Mouse (Mus musculus) CH12.LX (cell line): ENCODE measurements around the gene Nkapd1. TPM values are rescaled to one million over a fixed set of nuclear protein-coding genes. Genes with fewer than 3 reads are reported as not detected.

Experiments used
- DNase-seq: peaks from one replicate; pipeline ENCODE4 v3.0.0-alpha.2; 2013; ENCODE audit errors: extremely low read depth
- H3K27ac ChIP-seq: 2 replicates; pipeline ENCODE4 v1.5.1; 2012; ENCODE audit warnings: low read depth, mild to moderate bottlenecking, control low read depth, moderate library complexity; ENCODE audit not compliant: insufficient read depth
- H3K27me3 ChIP-seq: replicated peaks from 2 replicates; pipeline ENCODE3; 2012; ENCODE audit warnings: inconsistent platforms
- H3K36me3 ChIP-seq, 2 experiments: replicated peaks in 1 of 2; 2 replicates each; pipeline versions ENCODE3 to v1.6.1; 2012; ENCODE audit warnings: inconsistent platforms in 1 of 2, low read length in 1 of 2, mild to moderate bottlenecking in 1 of 2, mixed read lengths in 1 of 2, moderate library complexity in 1 of 2; ENCODE audit not compliant: control insufficient read depth in 1 of 2, insufficient read depth in 1 of 2
- H3K4me1 ChIP-seq, 2 experiments: 2 replicates each; pipeline ENCODE4 v1.6.1; 2012; ENCODE audit warnings: inconsistent platforms in 1 of 2, moderate library complexity in 1 of 2; ENCODE audit not compliant: insufficient read depth in 2 of 2, control insufficient read depth in 1 of 2
- H3K4me2 ChIP-seq: 2 replicates; pipeline ENCODE4 v1.6.1; 2012; ENCODE audit warnings: low read depth, mild to moderate bottlenecking, control low read depth; ENCODE audit not compliant: poor library complexity, insufficient read depth, severe bottlenecking
- H3K4me3 ChIP-seq, 3 experiments: fragments of 150-350 bp in 1 of 3; sonication (generic) in 1 of 3; replicated peaks in 1 of 3; 2 replicates each; pipeline versions ENCODE3 to v1.5.1; 2011 to 2012; ENCODE audit warnings: low read depth in 2 of 3, low read length in 2 of 3, mild to moderate bottlenecking in 2 of 3, moderate library complexity in 2 of 3, control low read depth in 1 of 3, improper control_type of control experiment in 1 of 3, inconsistent platforms in 1 of 3, mixed read lengths in 1 of 3; ENCODE audit not compliant: poor library complexity in 1 of 3
- H3K79me2 ChIP-seq: replicated peaks from 2 replicates; pipeline ENCODE4 v1.6.1; 2012; ENCODE audit warnings: mild to moderate bottlenecking, moderate library complexity; ENCODE audit not compliant: control insufficient read depth, poor library complexity, insufficient read depth, severe bottlenecking; ENCODE audit errors: extremely low read depth
- H3K9ac ChIP-seq: 2 replicates; pipeline ENCODE4 v1.6.1; 2012; ENCODE audit warnings: low read depth, mild to moderate bottlenecking, control low read depth, moderate library complexity; ENCODE audit not compliant: insufficient read depth
- H3K9me3 ChIP-seq: replicated peaks from 2 replicates; pipeline ENCODE3; 2012; ENCODE audit warnings: low read length, inconsistent platforms, mixed read lengths
- CTCF ChIP-seq, 2 experiments: IDR thresholded peaks in 1 of 2; conservative IDR thresholded peaks in 1 of 2; 2 replicates each; pipeline ENCODE4 v1.5.1; 2011 to 2012; ENCODE audit warnings: low read depth in 2 of 2, low read length in 2 of 2, improper control_type of control experiment in 1 of 2, inconsistent platforms in 1 of 2, mild to moderate bottlenecking in 1 of 2, moderate library complexity in 1 of 2
- ETS1 ChIP-seq: conservative IDR thresholded peaks from 2 replicates; pipeline ENCODE4 v1.6.1; 2012; ENCODE audit warnings: low read depth, mild to moderate bottlenecking, inconsistent platforms, low read length, improper control_type of control experiment, moderate library complexity
- PAX5 ChIP-seq: IDR thresholded peaks from 2 replicates; pipeline ENCODE4 v1.6.1; 2012; ENCODE audit warnings: low read length, inconsistent platforms, mixed read lengths
- POLR2AphosphoS2 ChIP-seq: IDR thresholded peaks from 2 replicates; pipeline ENCODE4 v1.6.1; 2011; ENCODE audit warnings: low read depth, low read length, improper control_type of control experiment
- RAD21 ChIP-seq: IDR thresholded peaks from 2 replicates; pipeline ENCODE4 v1.6.1; 2011; ENCODE audit warnings: low read depth, mild to moderate bottlenecking, low read length, improper control_type of control experiment, moderate library complexity
- RCOR1 ChIP-seq: conservative IDR thresholded peaks from 2 replicates; pipeline ENCODE4 v1.6.1; 2012; ENCODE audit warnings: low read depth, mild to moderate bottlenecking, inconsistent platforms, low read length, improper control_type of control experiment
- SIN3A ChIP-seq: IDR thresholded peaks from 2 replicates; pipeline ENCODE4 v1.6.1; 2012; ENCODE audit warnings: low read length, improper control_type of control experiment, inconsistent platforms
- TCF12 ChIP-seq: IDR thresholded peaks from 2 replicates; pipeline ENCODE4 v1.6.1; 2014; ENCODE audit warnings: low read depth, mild to moderate bottlenecking, inconsistent platforms, low read length, improper control_type of control experiment
- USF2 ChIP-seq: conservative IDR thresholded peaks from 2 replicates; pipeline ENCODE4 v1.6.1; 2011; ENCODE audit warnings: low read depth, low read length, improper control_type of control experiment
- dilution Hi-C: fragments of 300-500 bp; cut with MboI; formaldehyde crosslinking; loops from 2 replicates; pipeline ENCODE4 v1.14.3; 2020; ENCODE audit warnings: low sequenced_read_pairs; ENCODE audit not compliant: extremely low pct_unique_long_range_greater_than_20kb, extremely low pct_ligation_motif_present
- in situ Hi-C: fragments of 300-500 bp; cut with MboI; formaldehyde crosslinking; loops from 3 replicates; pipeline ENCODE4 v1.14.3; 2019; ENCODE audit warnings: low sequenced_read_pairs, low pct_ligation_motif_present, low pct_unique_long_range_greater_than_20kb, mixed read lengths
- polyA plus RNA-seq: library from polyadenylated mRNA; unstranded; fragments of >175 nt; gene quantifications from 2 replicates; pipeline ENCODE4 v1.2.1, GENCODE M21; 2012; ENCODE audit warnings: low read depth; ENCODE audit not compliant: insufficient read length
- total RNA-seq, 2 experiments: library from RNA; depleted of rRNA; stranded (reverse); fragments of 300-350 nt in 1 of 2; fragments of >200 nt in 1 of 2; gene quantifications; 2 replicates each; pipeline ENCODE4 v1.2.3; 2012 to 2014

Gene Nkapd1
- total and polyA plus RNA-seq, 3 experiments = 10.0 to 36.7 (median 13.5) TPM

GRCm38 (mm10) chr9:50612115-50612514 lies 5.1 kb downstream of the Nkapd1 start:
- H3K9me3 ChIP-seq = no peaks in the 10 kb centered on the region
- H3K27ac ChIP-seq = no peak overlapping the region
- no peak for TF ChIP-seq RCOR1
- no peak for TF ChIP-seq RAD21
- no peak for TF ChIP-seq USF2
- TF ChIP-seq CTCF (conservative IDR thresholded peaks at IDR 0.05 in 1 of 2, IDR thresholded peaks at IDR 0.05 in 1 of 2; ENCODE audit: low read depth in 2 of 2, low read length in 2 of 2) = no peak
- no peak for TF ChIP-seq TCF12
- no peak for TF ChIP-seq ETS1
- DNase-seq = no peak
- no peaks in the 10 kb centered on the region for H3K27me3 ChIP-seq
- no peak overlapping the region for H3K9ac ChIP-seq
- in situ Hi-C loops (no loop called here), dilution Hi-C loops (no loop called here)
- H3K79me2 ChIP-seq = peaks cover 38% of the 10 kb centered on the region
- peaks cover 64 to 74% of the 10 kb centered on the region in 2 experiments for H3K36me3 ChIP-seq
- H3K4me2 ChIP-seq = no peak overlapping the region
- H3K4me1 ChIP-seq = peaks cover 0 to 26% of the 10 kb centered on the region in 2 experiments; a peak in 2 of 4 replicates
- H3K4me3 ChIP-seq = no peak overlapping the region

GRCm38 (mm10) chr9:50604338-50604737 lies 12.9 kb downstream of the Nkapd1 start:
- in situ Hi-C loops = loop anchor here (10.0 kb wide), 1 partner anchor 150 kb away; no protein-coding TSS in a partner anchor
- dilution Hi-C loops = no loop called here
- no peak for TF ChIP-seq CTCF (conservative IDR thresholded peaks at IDR 0.05 in 1 of 2, IDR thresholded peaks at IDR 0.05 in 1 of 2; ENCODE audit: low read depth in 2 of 2, low read length in 2 of 2)
- peak; percentile 30; the same call in 1 of the 2 replicates for TF ChIP-seq POLR2AphosphoS2
- H3K4me2 ChIP-seq = peak overlapping the region; percentile 89
- peak; percentile 16 for DNase-seq
- peak overlapping the region; percentile 62 for H3K27ac ChIP-seq
- H3K27me3 ChIP-seq = no peaks in the 10 kb centered on the region
- peak overlapping the region; percentile 80 to 98 (median 84) for H3K4me3 ChIP-seq
- peak overlapping the region; percentile 92 for H3K9ac ChIP-seq
- H3K4me1 ChIP-seq = peaks cover 5 to 34% of the 10 kb centered on the region in 2 experiments; a peak in 3 of 4 replicates
- no peaks in the 10 kb centered on the region for H3K9me3 ChIP-seq
- peaks cover 47% of the 10 kb centered on the region for H3K79me2 ChIP-seq
- H3K36me3 ChIP-seq = peaks cover 26 to 48% of the 10 kb centered on the region in 2 experiments

- in situ Hi-C loops (loop anchor here (10.0 kb wide), 1 partner anchor 149 kb away; no protein-coding TSS in a partner anchor), dilution Hi-C loops (no loop called here)
- no peaks in the 10 kb centered on the region for H3K27me3 ChIP-seq
- TF ChIP-seq SIN3A (peak; percentile 8; the same call in 1 of the 2 replicates), CTCF (conservative IDR thresholded peaks at IDR 0.05 in 1 of 2, IDR thresholded peaks at IDR 0.05 in 1 of 2; ENCODE audit: low read depth in 2 of 2, low read length in 2 of 2) (peak in 1 of 2 experiments; percentile 29; a peak in 2 of 4 replicates), PAX5 (no peak), ETS1 (no peak)
- peak overlapping the region; percentile 92 for H3K9ac ChIP-seq
- H3K36me3 ChIP-seq = peaks cover 25 to 48% of the 10 kb centered on the region in 2 experiments
- DNase-seq = no peak
- peak overlapping the region; percentile 80 to 98 (median 84) for H3K4me3 ChIP-seq
- peaks cover 5 to 34% of the 10 kb centered on the region in 2 experiments; a peak in 3 of 4 replicates for H3K4me1 ChIP-seq
- H3K9me3 ChIP-seq = no peaks in the 10 kb centered on the region
- peak overlapping the region; percentile 62 for H3K27ac ChIP-seq
- peaks cover 47% of the 10 kb centered on the region for H3K79me2 ChIP-seq
- peak overlapping the region; percentile 89 for H3K4me2 ChIP-seq
Observed at GRCm38 (mm10) chr9:50603998-50604324, 13.3 kb downstream of the Nkapd1 start.
